Mouse (Mus musculus): ENCODE results near the gene Ptpn5.

Ptpn5 gene

GRCm38 (mm10) chr7:47056273-47056672, 77.2 kb downstream of the Ptpn5 start:
- peak; percentile 36 for DNase-seq (ENCODE audit: low read depth)

DNA sequence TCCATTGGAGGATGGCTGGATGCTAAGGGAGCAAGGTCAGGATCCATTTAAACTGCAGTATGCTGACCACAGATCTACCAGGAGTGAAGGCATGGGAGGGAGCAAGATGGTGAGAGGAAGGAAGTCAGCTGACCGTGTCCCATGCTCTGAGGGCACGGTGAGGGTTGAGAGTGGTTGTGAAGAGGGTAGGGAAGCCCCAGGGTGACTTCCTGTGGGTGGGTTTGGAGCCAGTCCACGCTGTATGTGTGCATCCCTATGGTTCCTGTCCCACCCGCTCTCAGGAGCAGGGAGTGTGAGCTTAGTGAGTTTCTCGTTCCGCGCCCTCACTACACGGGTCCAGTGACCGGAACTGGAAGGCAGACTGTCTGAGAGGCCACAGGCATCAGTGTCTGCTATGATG, 77.7 kb downstream of the Ptpn5 start:
- peak; percentile 66 for DNase-seq (ENCODE audit: low read depth)

- DNase-seq (ENCODE audit: low read depth): no peak
These were observed 78.8 kb downstream of the Ptpn5 start for GRCm38 (mm10) chr7:47054666-47055065.

DNA sequence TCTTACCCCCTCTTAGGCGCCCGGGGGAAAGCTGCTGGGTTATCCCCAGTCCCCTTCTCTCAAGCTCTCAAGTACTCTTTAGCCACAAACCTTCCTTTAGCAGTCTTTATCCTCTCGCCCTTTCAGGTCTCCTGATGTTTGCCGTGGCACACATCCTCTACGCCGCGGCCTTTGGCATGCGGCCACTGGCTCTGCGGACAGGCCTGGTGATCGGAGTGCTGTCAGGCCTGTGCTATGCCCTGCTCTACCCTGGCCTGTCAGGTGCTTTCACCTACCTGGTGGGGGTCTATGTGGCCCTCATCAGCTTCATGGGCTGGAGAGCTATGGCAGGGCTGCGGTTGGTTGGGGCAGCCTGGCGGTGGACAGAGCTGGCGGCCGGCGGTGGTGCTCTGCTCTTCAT, 80.2 kb downstream of the Ptpn5 start:
- DNase-seq (ENCODE audit: low read depth): no peak

GRCm38 (mm10) chr7:47052276-47052675, 81.2 kb downstream of the Ptpn5 start:
- peak; percentile 27 for DNase-seq (ENCODE audit: low read depth)

GRCm38 (mm10) chr7:47051404-47052151, 81.9 kb downstream of the Ptpn5 start:
- peak; percentile 88 for DNase-seq (ENCODE audit: low read depth)

GRCm38 (mm10) chr7:47050766-47051165, 82.7 kb downstream of the Ptpn5 start:
- DNase-seq (ENCODE audit: low read depth): peak; percentile 53

DNA sequence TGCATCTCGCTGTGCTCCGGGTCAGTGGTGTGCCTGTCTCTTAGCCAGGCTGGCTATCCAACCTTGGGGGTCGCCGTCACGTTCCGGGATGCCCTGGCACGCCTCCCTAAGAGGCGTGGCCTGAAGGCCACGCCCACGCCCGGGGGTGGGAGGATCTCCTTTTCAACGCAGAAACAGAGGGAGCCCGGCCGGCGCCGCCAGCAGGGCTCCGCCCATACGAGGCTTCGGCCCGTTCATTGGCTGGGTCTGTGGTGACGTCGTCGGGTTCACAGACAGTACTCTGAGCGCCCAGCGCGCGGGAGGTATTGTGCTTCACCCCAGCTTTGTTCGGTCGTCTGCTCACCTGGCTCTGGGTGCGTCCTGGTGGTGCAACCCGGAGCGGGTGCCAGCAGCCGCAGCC, 83.1 kb downstream of the Ptpn5 start, which contains the start of gene Tmem86a:
Gene Tmem86a (plus strand): TSS at position 236 of the 400 bp plus-strand sequence.
- peak; percentile 91 for DNase-seq (ENCODE audit: low read depth)

DNA sequence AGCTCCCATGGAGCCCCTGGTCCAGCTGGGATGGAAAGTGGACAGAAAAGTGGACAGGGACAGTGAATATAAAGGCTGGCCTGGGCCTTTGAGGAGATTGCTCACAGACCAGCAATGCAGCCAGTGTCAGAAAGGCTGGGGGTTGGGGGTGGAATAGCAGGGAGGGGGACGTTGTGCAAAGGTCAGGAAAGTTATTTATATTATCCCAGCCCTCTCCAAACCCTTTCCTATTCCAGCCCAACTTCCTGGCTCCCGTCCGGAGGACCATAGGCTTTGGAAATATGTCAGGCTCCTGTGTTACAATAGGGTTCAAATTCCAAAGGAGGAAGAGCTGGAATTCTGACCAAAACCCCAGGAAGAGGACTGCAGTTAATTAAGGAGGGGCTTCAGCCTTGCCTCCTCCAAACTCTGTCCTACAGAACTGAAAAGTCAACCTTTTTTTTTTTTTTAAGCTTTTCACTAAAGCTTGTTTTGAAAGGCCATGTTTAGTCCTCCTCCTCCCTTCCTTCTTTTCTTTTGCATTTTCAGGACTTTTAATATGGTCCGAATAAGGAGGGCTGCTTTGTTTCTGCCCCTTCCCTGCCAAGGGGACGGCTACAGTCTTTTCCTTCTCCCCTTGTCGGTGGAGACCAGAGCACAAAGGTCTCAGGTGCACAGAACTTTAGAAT, 90.5 kb downstream of the Ptpn5 start:
- DNase-seq (ENCODE audit: low read depth): no peak

- no peak for DNase-seq (ENCODE audit: low read depth)
These were observed 91.4 kb downstream of the Ptpn5 start for GRCm38 (mm10) chr7:47042121-47042520.

DNA sequence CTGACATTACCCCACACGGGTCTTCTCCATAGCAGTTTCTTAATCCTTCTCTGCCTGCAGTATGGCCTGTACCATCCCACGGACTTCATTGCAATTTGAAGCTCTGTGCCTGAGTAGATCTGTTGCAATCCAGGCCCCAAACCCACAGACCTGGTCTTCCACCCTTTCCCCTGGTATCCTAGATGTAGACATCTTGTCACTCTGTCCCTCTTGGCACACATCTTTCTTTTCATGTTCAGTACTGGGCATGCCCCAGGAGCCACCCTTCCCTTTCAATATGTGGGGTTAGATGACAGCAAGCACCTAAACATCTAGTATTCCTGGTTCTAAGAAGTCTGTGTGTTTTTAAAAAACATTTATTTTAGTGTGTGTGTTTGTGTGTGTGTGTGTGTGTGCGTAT, 91.8 kb downstream of the Ptpn5 start:
- no peak for DNase-seq (ENCODE audit: low read depth)

- DNase-seq (ENCODE audit: low read depth): no peak
These were observed 98.1 kb downstream of the Ptpn5 start for GRCm38 (mm10) chr7:47035426-47035825.

DNA sequence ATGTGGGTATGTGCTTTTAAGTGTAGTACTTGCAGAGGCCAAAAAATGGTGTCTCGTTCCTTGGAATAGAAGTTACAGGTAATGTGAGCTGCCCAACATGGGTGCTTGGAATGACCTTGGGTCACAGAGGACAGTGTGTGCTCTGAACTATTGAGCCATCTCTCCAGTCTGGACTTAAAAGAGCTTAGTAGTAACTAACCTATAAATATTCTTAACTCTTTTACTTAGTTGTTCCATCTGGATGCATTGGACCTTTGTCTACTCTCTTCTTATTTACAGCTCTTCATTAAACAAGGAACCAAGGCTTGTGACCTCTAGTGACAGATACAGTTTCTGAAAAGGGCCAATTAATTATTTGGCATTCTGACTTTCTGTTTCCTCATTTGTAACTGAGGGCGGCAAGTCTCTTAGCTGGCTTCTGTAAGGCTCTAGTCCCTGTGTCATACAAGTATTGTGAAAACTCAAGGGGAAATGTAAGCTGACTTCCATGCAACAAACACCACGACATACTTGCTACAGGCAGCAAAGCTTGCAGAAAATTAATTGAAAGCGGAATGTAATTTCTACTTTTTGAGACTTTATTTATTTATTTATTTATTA, 98.6 kb downstream of the Ptpn5 start:
- peak; percentile 49 for DNase-seq (ENCODE audit: low read depth)

GRCm38 (mm10) chr7:47031371-47031770, 102.1 kb downstream of the Ptpn5 start:
- DNase-seq (ENCODE audit: low read depth): peak; percentile 93

DNA sequence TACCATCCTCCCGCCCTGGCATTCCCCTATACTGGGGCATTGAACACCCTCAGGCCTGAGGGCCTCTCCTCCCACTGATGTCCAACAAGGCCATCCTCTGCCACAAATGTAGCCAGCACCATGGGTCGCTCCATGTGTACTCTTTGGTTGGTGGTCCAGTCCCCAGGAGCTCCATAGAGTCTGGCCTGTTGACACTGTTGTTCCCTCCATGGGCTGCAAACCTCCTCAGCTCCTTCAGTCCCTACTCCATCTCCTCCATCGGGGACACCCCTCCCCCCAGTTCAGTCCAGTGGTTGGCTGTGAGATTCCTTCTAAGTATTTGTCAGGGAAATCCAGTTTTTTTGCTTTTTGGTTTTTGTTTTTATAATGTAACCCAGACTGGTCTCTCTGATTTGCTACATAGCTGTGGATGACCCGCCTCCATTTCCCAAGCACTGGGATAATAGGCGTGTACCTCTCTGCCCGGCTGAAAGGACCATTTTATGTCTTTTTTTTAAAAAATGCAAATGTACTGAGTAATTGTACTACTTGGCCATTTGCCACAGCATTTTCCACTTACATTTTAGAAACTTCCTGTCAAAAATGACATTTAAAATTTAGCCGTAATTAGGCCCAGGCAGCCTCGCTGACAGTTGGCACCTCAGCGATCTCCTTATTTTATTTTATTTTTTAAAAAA, 102.8 kb downstream of the Ptpn5 start:
- DNase-seq (ENCODE audit: low read depth): peak; percentile 80
